Mouse (Mus musculus) 416B (cell line): ENCODE measurements around the gene Plppr3.

Experiments
- DNase-seq: peaks from one replicate; pipeline ENCODE4 v3.0.0; 2011; ENCODE audit warnings: low read depth

Gene Plppr3

GRCm38 (mm10) chr10:79865801-79866295 is 8.6 kb downstream of the Plppr3 start:
- peak; percentile 64 for DNase-seq

GRCm38 (mm10) chr10:79865189-79865601 is 9.2 kb downstream of the Plppr3 start:
- no peak for DNase-seq

- peak; percentile 76 for DNase-seq
Observed at GRCm38 (mm10) chr10:79864351-79865188, 9.9 kb downstream of the Plppr3 start.

DNA sequence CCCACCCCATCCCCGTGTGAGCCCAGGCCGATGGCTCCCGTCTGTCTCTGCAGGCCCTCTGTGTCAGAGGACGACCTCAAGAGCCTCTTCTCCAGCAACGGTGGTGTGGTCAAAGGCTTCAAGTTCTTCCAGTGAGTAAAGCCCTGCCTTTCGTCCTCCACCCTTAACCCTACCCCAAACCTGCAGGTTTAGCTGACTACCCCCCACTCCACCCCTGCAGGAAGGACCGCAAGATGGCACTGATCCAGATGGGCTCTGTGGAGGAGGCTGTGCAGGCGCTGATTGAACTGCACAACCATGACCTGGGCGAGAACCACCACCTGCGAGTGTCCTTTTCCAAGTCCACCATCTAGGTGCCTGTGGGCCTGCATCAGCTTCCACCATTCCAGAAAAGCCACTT is 11.5 kb downstream of the Plppr3 start:
- no peak for DNase-seq

- no peak for DNase-seq
Observed at GRCm38 (mm10) chr10:79862049-79862788, 12.2 kb downstream of the Plppr3 start.

DNA sequence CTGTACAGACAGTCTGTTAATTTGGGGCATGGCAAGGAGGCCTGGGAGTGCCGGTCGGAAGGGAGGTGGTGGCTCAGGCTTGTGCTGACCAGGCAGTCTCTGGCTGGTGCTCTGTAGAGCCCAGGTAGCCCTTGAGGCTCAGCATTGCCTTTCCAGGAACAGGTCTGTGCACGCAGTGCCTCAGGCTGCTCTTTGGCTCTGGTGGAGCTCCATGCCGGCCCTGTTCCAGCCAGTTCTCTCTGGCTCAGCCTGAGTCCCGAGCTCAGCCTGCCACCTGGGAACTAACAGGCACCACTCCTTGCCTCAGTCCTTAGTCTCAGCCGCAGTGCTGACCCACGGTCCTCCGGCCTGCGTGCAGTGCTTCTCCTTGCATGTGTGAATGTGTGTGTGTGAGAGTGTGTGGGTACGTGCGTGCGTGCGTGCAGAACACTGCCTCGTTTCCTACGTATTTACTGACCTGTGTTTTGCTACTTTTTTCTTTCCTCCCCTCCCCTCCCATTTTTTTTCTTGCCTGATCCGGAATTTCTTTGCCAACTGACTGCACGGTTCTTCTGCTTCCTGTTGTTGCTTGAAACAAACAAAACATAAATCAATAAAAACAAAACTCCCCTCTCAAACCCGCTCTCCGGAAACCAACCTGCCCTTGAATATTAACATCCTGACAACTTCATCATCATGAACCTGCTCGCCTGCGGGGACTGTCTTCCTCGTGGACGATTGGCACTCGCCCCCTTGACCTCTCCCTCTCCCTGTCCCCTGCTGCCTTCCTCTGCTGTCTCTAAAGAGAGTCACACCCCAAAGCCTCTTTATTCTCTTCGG is 13.0 kb downstream of the Plppr3 start:
- no peak for DNase-seq

DNA sequence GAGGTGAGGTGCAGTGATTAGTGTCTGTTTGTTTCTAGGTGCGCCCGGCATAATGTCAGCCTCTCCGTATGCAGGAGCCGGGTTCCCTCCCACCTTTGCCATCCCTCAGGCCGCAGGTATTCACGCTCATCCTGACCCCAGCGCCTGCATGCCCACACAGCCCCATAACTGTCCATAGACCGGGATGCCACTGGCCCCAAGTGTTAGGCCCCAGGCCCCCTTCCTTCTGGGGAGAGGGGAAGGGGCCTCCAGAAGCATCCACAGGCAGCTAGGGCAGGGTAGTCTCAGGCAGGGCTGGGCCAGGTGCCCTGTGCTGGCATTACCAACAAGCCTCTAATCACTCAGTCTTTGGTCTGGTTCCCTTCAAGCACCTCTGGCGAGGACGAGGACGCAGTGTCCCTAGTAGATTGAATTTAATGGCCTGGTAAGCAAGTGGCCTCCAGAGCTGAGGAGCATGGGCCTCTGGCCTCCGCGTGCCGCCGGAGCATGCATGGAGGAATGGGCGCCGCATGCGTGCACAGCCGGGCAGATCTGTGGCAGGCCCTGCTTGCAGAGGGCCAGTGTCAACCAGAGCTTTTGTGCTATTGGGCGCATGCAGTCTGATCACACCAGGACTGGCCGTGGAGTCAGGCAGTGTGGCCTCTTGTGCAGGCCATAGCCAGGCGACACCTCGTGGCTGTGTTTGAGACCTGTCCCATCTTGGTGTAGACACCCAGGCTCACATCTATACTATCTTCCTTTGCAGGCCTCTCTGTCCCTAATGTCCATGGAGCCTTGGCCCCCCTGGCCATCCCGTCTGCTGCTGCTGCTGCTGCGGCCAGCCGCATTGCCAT is 14.1 kb downstream of the Plppr3 start:
- no peak for DNase-seq

DNA sequence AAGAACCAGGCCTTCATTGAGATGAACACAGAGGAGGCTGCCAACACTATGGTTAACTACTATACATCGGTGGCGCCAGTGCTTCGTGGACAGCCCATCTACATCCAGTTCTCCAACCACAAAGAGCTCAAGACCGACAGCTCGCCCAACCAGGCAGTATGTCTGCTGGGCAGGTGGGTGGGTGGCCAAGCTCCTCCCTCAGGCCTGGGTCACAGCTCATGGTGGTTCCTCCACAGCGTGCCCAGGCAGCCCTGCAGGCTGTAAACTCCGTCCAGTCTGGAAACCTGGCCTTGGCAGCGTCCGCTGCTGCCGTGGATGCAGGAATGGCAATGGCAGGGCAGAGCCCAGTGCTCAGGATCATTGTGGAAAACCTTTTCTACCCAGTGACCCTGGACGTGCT is 15.3 kb downstream of the Plppr3 start:
- DNase-seq: no peak

DNA sequence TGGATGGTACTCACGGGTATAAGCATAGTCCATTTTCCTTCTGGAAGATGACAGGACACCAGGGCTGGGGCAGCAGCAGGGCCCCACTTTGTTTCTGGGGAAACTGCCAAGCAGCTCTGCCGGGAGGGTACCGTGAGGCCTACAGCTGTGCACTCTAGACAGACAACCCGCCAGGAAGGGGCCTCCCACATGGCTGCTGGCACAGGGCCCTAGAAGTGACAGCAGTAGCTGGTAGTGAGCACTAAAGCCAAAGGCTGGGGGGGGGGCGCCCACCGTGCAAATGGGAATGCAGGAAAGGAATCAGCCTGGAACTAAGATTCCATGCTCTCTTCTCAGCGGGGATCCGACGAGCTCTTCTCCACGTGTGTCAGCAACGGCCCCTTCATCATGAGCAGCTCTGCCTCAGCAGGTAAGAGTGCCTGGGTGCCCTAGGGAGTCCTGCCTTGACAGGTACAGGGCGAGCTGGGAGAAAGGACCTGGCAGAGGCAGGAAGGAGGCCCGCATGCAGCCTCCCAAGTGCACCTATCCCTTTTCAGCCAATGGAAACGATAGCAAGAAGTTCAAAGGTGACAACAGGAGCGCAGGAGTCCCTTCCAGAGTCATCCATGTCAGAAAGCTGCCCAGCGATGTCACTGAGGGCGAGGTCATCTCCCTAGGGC is 15.9 kb downstream of the Plppr3 start:
- DNase-seq: no peak

DNA sequence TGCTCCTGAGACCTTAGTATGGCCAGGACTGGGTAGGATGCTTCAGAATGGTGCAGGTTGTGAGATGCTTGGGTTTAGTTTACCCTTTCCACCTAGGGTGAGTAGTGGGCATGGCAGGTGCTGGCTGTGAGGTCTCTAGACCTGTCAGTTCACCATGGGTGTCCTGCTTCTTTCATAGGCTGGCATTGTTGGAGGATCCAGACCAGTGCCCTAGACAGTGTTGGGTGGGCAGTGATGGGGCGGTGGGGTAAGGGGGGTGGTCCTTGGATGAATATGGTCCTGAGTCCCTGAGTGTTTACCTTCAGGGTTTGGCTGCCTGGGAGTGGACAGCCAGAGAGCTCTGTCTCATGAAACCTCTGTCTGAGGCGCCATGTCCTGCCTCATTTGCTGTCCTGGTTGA is 16.5 kb downstream of the Plppr3 start:
- no peak for DNase-seq

- peak; percentile 95 for DNase-seq
Observed at GRCm38 (mm10) chr10:79857452-79857811, 17.0 kb downstream of the Plppr3 start.

DNA sequence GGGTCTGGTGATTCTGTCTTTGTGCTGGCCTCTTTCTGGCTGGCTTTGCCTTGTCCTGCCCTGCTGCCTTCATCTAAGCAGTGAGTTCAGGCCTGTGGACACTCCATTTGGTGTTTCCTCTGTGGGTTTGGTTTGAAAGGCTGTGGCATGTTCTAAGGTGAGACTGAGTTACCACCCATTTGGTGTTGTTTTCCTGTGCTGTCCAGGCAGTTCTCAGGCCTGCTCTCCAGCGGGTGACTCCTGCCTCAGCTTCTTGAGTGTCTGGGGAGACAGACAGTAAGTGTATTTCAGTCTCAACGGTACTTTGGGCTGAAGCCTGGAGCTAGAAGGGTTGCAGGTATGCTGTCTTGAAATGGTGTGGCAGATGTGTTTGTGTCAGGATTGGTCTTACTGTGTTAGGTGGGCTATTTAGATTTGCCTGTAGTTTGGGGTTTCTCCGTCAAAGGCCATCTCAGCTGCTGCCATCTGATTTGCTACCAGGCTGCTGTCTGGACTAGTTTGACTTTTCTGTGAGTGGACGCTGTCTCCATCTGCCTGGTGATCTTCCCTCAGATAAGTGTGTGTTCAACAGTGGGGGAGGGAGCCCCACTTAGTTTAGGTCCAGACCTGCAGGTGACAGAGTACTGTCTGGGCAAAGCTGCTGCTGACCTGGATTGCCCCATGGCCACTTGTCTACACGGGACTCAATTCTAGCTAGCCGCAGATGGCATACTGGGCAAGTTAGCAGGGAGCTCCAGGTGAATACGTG is 17.6 kb downstream of the Plppr3 start:
- DNase-seq: no peak

DNA sequence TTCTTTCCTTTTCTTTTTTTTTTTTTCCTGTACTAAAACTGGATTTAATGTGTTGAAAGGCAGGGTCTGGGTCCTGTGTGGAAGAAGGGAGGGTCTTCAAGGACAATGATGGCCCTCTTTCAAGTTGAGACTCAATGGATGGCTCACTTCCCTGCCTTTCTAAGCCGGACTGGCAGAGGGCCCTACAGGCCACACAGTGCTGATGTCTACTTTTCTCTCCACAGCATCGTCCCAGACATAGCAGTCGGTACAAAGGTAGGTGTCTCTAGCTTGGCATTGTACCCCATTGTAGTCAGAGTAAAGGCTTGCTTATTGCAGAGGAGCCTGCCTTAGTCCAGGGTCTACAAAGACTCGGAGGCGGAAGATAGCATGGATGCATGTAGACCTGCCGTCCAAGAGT is 18.2 kb downstream of the Plppr3 start:
- DNase-seq: no peak

DNA sequence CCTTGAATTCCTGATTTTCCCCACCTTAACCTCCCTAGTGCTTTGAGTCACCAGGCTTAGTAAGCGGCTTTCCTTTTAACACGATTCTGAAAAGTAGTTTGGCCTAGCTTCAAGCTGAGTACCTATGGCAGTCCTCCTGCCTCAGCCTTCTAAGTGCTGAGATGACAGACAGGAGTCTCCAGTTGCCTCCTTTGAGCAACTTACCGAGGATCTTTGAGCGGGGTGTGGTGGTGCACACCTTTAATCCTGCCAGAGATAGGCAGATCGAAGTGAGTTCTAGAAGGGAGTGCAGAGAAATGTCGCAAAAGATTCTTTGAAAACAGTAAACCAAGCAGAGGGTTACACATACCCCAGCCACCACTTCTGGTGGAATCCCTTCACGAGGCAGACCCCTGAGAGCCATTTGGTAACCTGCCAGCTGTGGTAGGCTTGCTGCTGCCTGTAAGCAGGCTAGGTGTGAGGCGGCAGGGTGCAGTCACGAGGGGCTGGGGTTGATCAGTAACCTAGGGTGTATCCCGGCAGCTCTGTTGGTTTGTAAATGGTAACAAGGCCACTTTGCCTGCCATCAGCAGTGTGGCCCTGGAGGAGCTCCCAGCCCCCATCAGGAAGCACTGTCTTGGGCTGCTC is 18.8 kb downstream of the Plppr3 start:
- DNase-seq: no peak

GRCm38 (mm10) chr10:79854801-79855541 is 19.5 kb downstream of the Plppr3 start:
- peak; percentile 63 for DNase-seq

- peak; percentile 100 for DNase-seq
Observed at GRCm38 (mm10) chr10:79853860-79854795, 20.3 kb downstream of the Plppr3 start, which contains the start of gene Ptbp1. Ptbp1 (plus strand) TSS chr10:79854427.

- peak; percentile 91 for DNase-seq
Observed at GRCm38 (mm10) chr10:79853392-79853791, 21.0 kb downstream of the Plppr3 start.

GRCm38 (mm10) chr10:79852827-79853226 is 21.6 kb downstream of the Plppr3 start:
- peak; percentile 59 for DNase-seq
